Mouse (Mus musculus) lung, adult 2 months (tissue): ENCODE measurements at regions not wholly inside any gene's neighbourhood (a gene's known extent, or its start where the extent isn't known, plus 50 kb on each side); places are given as distances from the start of the nearest gene placed in this dataset.

ENCODE experiments used
- CTCF ChIP-seq: fragments of 200-500 bp; IDR thresholded peaks from 2 replicates; pipeline ENCODE4 v1.5.1; 2011; ENCODE audit warnings: mild to moderate bottlenecking, low read length, control low read depth; ENCODE audit not compliant: insufficient read depth
- POLR2A ChIP-seq: fragments of 200-500 bp; IDR thresholded peaks from 2 replicates; pipeline ENCODE4 v1.6.1; 2011; ENCODE audit warnings: low read depth, mild to moderate bottlenecking, control low read depth, low read length, borderline replicate concordance; ENCODE audit errors: extremely low read depth

DNA sequence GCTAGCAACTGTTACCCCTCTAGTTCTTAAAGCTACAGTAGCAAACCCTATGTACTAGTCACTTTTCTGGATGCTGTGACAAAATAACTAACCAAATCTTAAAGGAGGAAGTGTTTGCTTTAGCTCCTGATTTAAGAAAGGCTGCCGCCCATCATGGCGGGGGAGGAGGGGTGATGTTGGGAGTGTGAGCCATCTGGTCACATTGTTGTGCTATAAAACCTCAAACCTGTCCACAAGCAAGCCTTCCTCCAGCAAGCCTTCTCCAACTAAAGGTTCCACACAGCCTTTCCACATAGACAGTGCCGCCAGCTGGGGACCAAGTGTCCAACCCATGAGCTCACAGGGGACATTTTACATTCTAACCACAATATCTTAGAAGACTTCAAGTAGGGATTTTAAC, 81.8 kb upstream of the D7Ertd443e start:
- no peak for TF ChIP-seq POLR2A
- no peak for TF ChIP-seq CTCF
